Mouse (Mus musculus): ENCODE data around the gene Hs1bp3. TPM values are rescaled to one million over a fixed set of nuclear protein-coding genes. Genes with fewer than 3 reads are reported as not detected.
A peak's percentile ranks its signal among the peaks of the same experiment; 100 is the strongest.

Gene Hs1bp3
- polyA plus RNA-seq, 1 experiment from 2014 or later, result 13.2 TPM

- no peaks in the 10 kb centered on the region for H3K27me3 ChIP-seq
- no peak overlapping the region for H3K9ac ChIP-seq
- H3K4me3 ChIP-seq, result no peak overlapping the region
- H3K36me3 ChIP-seq, result peaks cover 18% of the 10 kb centered on the region
- no peaks in the 10 kb centered on the region for H3K9me3 ChIP-seq (replicated peaks)
- no peak for ATAC-seq (ENCODE audit: low FRiP score)
- H3K4me2 ChIP-seq (replicated peaks), result no peak overlapping the region
- no peak overlapping the region for H3K27ac ChIP-seq
- WGBS, result 95% methylated on average over 6 of the region's 6 CpGs
- peaks cover 21% of the 10 kb centered on the region for H3K4me1 ChIP-seq
Measured at GRCm38 (mm10) chr12:8341008-8341407, 27.8 kb downstream of the Hs1bp3 start.

- Histone ChIP-seq H3K9me3 (replicated peaks) (no peaks in the 10 kb centered on the region), H3K27ac (no peak overlapping the region), H3K4me2 (replicated peaks) (no peak overlapping the region), H3K9ac (no peak overlapping the region), H3K27me3 (no peaks in the 10 kb centered on the region), H3K36me3 (peaks cover 7% of the 10 kb centered on the region), H3K4me3 (no peak overlapping the region), H3K4me1 (peaks cover 27% of the 10 kb centered on the region)
- 98% methylated on average over 3 of the region's 3 CpGs for WGBS
- no peak for ATAC-seq (ENCODE audit: low FRiP score)
Measured at GRCm38 (mm10) chr12:8343381-8343780, 30.1 kb downstream of the Hs1bp3 start.

DNA sequence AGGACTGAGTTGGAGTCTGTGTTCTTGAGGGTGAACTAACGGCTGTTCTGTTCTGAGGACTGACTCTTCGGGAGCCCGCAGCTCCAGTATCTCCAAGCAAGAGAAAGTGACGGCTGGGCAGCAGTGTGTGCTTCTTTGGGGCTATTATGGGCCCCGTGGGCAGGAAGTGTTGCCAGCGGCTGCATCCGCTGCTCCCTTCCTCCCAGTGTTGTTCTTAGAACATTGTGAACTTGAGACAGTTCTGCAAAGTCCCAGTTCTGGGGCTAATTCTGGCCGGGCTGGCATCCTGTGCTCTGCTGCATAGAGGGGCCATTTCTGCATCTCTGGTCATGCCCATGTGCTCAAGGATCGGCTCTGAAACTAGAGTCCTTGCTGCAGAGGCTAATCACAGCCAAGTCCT is 31.7 kb downstream of the Hs1bp3 start:
- no peaks in the 10 kb centered on the region for H3K9me3 ChIP-seq (replicated peaks)
- H3K4me3 ChIP-seq, result no peak overlapping the region
- no peak overlapping the region for H3K4me2 ChIP-seq (replicated peaks)
- no peak overlapping the region for H3K9ac ChIP-seq
- peaks cover 7% of the 10 kb centered on the region for H3K36me3 ChIP-seq
- H3K27me3 ChIP-seq, result no peaks in the 10 kb centered on the region
- WGBS, result 71% methylated on average over 9 of the region's 9 CpGs
- ATAC-seq (ENCODE audit: low FRiP score), result no peak
- H3K27ac ChIP-seq, result no peak overlapping the region
- peaks cover 22% of the 10 kb centered on the region for H3K4me1 ChIP-seq

DNA sequence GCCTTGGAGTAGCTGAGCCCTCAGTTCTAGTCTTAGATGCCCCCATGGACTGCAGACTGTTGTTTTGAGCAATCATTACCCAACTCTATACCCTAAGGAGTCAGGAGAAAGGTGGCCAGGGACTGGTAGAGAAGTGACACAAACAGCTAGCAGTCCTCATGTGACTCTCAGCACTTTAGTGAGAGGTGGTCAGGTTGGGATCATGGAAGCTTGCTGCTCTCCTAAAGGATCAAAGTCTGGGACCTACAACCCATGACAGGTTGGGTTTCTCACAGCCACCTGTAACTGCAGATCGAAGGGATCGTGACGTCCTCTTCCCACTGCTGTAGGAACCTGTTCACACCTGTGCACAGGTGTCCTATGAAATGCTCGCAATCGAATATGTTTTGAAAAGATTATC is 32.3 kb downstream of the Hs1bp3 start:
- Histone ChIP-seq H3K27me3 (no peaks in the 10 kb centered on the region), H3K9ac (no peak overlapping the region), H3K4me1 (peaks cover 16% of the 10 kb centered on the region; the same call in 1 of the 2 replicates), H3K4me3 (no peak overlapping the region), H3K36me3 (peaks cover 7% of the 10 kb centered on the region), H3K9me3 (replicated peaks) (no peaks in the 10 kb centered on the region), H3K4me2 (replicated peaks) (no peak overlapping the region), H3K27ac (no peak overlapping the region)
- ATAC-seq (ENCODE audit: low FRiP score), result no peak
- WGBS, result 94% methylated on average over 5 of the region's 5 CpGs

DNA sequence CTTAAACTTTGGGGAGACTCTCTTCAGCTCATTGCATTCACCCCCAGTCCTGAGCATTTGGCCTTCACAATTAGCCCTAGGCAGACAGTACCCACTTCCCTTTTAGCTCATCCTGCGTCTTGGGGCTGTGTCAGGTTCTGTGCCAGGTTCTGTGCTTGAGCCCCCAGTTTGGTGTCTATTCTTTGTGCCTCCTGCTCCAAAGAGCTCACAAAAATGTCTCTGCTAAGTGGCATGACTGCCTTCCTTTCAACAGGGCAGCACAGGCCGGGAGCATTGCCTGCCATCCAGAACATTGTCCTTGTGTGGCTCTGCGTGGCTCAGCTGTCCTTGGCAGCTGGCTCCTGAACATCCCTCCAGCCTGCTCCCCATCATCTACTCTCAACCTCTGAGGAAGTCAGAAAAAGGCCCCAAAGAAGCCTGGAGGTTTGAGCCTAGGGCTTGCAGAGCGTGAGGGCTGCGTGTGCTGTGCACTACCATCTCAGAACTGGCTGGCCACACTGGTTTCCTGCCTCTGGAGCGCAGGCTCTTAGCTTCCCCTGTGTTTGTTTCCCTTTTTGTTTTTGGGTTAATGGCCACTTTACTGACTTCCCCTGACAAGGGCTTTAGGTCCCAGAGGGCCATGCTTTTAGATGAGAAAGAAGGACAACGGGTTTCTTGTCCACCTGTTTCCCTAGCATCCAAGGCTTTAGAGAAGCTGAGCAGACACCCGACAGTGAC is 34.7 kb downstream of the Hs1bp3 start:
- no peaks in the 10 kb centered on the region for H3K36me3 ChIP-seq
- H3K4me3 ChIP-seq, result no peak overlapping the region
- no peak for ATAC-seq (ENCODE audit: low FRiP score)
- no peak overlapping the region for H3K9ac ChIP-seq
- no peaks in the 10 kb centered on the region for H3K9me3 ChIP-seq (replicated peaks)
- H3K27ac ChIP-seq, result peak overlapping the region; percentile 35; the same call in 1 of the 2 replicates
- H3K4me1 ChIP-seq, result peaks cover 16% of the 10 kb centered on the region; the same call in 1 of the 2 replicates
- WGBS, result 76% methylated on average over 8 of the region's 8 CpGs
- H3K27me3 ChIP-seq, result no peaks in the 10 kb centered on the region
- H3K4me2 ChIP-seq (replicated peaks), result no peak overlapping the region

GRCm38 (mm10) chr12:8348733-8349513 is 35.7 kb downstream of the Hs1bp3 start:
- Histone ChIP-seq H3K27me3 (no peaks in the 10 kb centered on the region), H3K4me2 (replicated peaks) (no peak overlapping the region), H3K9ac (no peak overlapping the region), H3K36me3 (no peaks in the 10 kb centered on the region), H3K9me3 (replicated peaks) (no peaks in the 10 kb centered on the region), H3K27ac (no peak overlapping the region), H3K4me3 (no peak overlapping the region), H3K4me1 (peaks cover 16% of the 10 kb centered on the region; the same call in 1 of the 2 replicates)
- 64% methylated on average over 9 of the region's 9 CpGs for whole genome bisulfite sequencing
- ATAC-seq (ENCODE audit: low FRiP score), result 0 out of 2 replicates have a peak, but pooled peaks have one; percentile 27

DNA sequence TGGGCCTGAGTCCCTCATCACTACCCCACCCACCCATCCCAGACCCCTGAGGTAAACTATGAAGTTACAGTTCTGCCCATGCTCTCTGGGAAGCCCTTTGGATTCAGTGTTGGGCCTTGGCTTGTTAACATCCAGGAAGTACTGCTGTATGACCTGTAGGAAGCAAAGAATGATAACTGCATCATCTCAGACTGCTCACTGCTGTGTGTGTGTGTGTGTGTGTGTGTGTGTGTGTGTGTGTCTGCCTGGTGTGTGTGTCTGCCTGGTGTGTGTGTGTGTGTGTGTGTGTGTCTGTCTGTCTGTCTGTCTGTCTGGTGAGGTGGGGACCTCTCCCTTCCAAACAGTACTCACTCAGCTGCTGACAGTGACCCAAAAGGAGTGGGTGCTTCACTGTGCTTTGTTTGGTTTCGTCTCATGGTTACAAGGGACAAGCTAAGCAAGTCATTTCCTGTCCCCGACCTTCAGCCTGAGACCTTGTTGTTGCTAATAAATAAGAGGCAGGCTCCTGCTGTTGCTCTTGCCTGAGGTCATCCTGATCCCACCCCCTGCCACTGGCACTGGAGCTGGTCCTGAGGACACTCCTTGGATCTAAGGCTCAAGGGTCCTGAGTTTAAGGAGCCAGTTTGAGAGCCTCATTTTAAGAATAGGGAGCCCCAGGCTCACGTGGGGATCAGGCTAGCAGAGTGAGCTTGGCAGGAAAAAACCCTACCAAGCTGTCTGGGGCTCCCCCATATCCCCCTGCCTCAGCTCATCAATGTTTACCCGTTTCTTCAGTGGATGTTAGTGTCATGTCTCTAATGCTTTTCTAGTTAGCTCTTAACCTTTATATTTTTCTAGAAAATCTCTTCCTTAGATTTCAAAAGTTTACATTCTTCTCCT is 38.0 kb downstream of the Hs1bp3 start:
- H3K4me1 ChIP-seq, result peaks cover 16% of the 10 kb centered on the region; the same call in 1 of the 2 replicates
- no peak overlapping the region for H3K4me2 ChIP-seq (replicated peaks)
- no peak overlapping the region for H3K27ac ChIP-seq
- no peaks in the 10 kb centered on the region for H3K27me3 ChIP-seq
- WGBS, result 47% methylated on average over 4 of the region's 4 CpGs
- no peak for ATAC-seq (ENCODE audit: low FRiP score)
- no peak overlapping the region for H3K4me3 ChIP-seq
- H3K9me3 ChIP-seq (replicated peaks), result 0 out of 2 replicates have a peak, but pooled peaks cover 3% of the 10 kb centered on the region
- H3K9ac ChIP-seq, result no peak overlapping the region
- no peaks in the 10 kb centered on the region for H3K36me3 ChIP-seq

DNA sequence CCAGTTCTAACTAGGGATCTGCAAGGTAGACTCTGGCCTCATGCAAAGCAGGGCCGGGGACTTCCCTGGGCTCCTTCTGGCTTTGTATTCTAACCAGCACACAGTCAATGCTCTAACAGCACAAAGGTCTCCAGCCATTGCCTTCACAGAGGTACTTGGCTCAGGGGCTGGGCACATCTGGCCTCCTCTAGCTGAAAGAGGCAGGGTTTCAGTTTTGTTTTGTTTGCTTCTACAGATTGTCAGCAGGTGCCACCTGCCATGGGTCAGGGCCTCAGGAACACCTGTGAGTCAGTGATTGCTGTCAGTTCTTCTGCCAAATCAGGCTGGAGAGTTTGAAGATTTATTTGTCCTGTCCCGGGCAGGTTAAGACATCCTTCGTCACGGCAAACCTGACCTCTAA is 39.8 kb downstream of the Hs1bp3 start:
- no peak overlapping the region for H3K4me2 ChIP-seq (replicated peaks)
- H3K36me3 ChIP-seq, result no peaks in the 10 kb centered on the region
- H3K4me1 ChIP-seq, result peaks cover 11% of the 10 kb centered on the region; the same call in 1 of the 2 replicates
- no peak overlapping the region for H3K27ac ChIP-seq
- 0 out of 2 replicates have a peak, but pooled peaks cover 3% of the 10 kb centered on the region for H3K9me3 ChIP-seq (replicated peaks)
- no peak overlapping the region for H3K9ac ChIP-seq
- H3K27me3 ChIP-seq, result no peaks in the 10 kb centered on the region
- no peak overlapping the region for H3K4me3 ChIP-seq
- 78% methylated on average over 4 of the region's 4 CpGs for WGBS
- no peak for ATAC-seq (ENCODE audit: low FRiP score)

- Histone ChIP-seq H3K4me1 (peaks cover 6% of the 10 kb centered on the region; the same call in 1 of the 2 replicates), H3K36me3 (no peaks in the 10 kb centered on the region), H3K9me3 (replicated peaks) (0 out of 2 replicates have a peak, but pooled peaks cover 3% of the 10 kb centered on the region), H3K27me3 (no peaks in the 10 kb centered on the region), H3K4me2 (replicated peaks) (no peak overlapping the region), H3K27ac (no peak overlapping the region), H3K9ac (no peak overlapping the region), H3K4me3 (no peak overlapping the region)
- WGBS, result 85% methylated on average over 1 of the region's 1 CpGs
- no peak for ATAC-seq (ENCODE audit: low FRiP score)
Measured at GRCm38 (mm10) chr12:8354187-8354586, 41.0 kb downstream of the Hs1bp3 start.

GRCm38 (mm10) chr12:8355011-8355410 is 41.8 kb downstream of the Hs1bp3 start:
- Histone ChIP-seq H3K27me3 (no peaks in the 10 kb centered on the region), H3K9ac (no peak overlapping the region), H3K27ac (no peak overlapping the region), H3K4me3 (no peak overlapping the region), H3K9me3 (replicated peaks) (0 out of 2 replicates have a peak, but pooled peaks cover 3% of the 10 kb centered on the region), H3K36me3 (no peaks in the 10 kb centered on the region), H3K4me1 (no peaks in the 10 kb centered on the region), H3K4me2 (replicated peaks) (no peak overlapping the region)
- 97% methylated on average over 4 of the region's 4 CpGs for WGBS
- ATAC-seq (ENCODE audit: low FRiP score), result no peak

DNA sequence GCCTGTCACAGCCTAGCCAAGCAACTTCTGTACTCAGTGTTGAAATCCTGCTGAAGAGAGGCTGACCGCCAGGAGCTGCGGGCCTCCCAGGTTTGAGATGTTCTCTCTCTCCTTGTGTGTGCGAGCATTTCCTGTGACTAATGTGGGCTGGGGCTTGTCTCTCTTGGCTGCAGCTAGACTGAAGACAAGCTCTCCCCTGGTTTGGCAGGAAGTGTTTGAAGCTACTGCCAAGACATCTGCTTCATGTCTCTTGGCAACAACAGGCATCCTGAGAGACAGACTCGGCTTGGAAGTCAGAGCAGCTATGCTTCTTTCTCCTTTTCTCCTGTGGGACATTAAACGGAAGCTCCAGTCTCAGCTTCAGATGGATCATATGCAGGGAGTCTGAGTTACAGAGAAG is 44.2 kb downstream of the Hs1bp3 start:
- ATAC-seq (ENCODE audit: low FRiP score), result no peak
- 63% methylated on average over 5 of the region's 5 CpGs for WGBS
- no peak overlapping the region for H3K4me3 ChIP-seq

More for the DNA sequence above, 44.2 kb downstream of the Hs1bp3 start:
- Histone ChIP-seq H3K9ac (no peak overlapping the region), H3K9me3 (replicated peaks) (0 out of 2 replicates have a peak, but pooled peaks cover 3% of the 10 kb centered on the region), H3K4me2 (replicated peaks) (no peak overlapping the region), H3K27ac (no peak overlapping the region), H3K27me3 (no peaks in the 10 kb centered on the region), H3K4me1 (no peaks in the 10 kb centered on the region), H3K36me3 (no peaks in the 10 kb centered on the region)
